Mouse (Mus musculus): Measurements from ENCODE around the gene Lrba.

GRCm38 (mm10) chr3:86268074-86268702 lies 43.7 kb downstream of the Lrba start:
- peak; percentile 67; the same call in 1 of the 2 replicates for TF ChIP-seq CTCF (IDR thresholded peaks at IDR 0.05; ENCODE audit: extremely low read depth, insufficient read depth, low read length)
- no peak for TF ChIP-seq POLR2A (IDR thresholded peaks at IDR 0.05; ENCODE audit: extremely low read depth, insufficient read depth, low read length)
